Mouse (Mus musculus): Measurements from ENCODE around the gene Exoc2. TPM values are rescaled to one million over a fixed set of nuclear protein-coding genes. Genes with fewer than 3 reads are reported as not detected.
A peak's percentile ranks its signal among the peaks of the same experiment; 100 is the strongest.

Gene Exoc2
- 56.2 and 63.1 TPM in 2 replicates for polyA plus RNA-seq (2014; fragmentation: Nextera tagmentation; extraction: Ambion mirVana)

GRCm38 (mm10) chr13:30973501-30974246, at the start of gene Exoc2, which contains the start of gene Gm5447:
Gene Exoc2, minus strand, starts transcription at chr13:30974093.
Gene Gm5447, plus strand, starts transcription at chr13:30974204.
- Histone ChIP-seq H3K4me1 (ENCODE audit: control insufficient read depth, insufficient read depth, low read length) (peaks cover 4% of the 10 kb centered on the region; the same call in 1 of the 2 replicates), H3K36me3 (ENCODE audit: control insufficient read depth, insufficient read depth, low read length) (no peaks in the 10 kb centered on the region), H3K4me2 (ENCODE audit: low read length) (peak within 1 kb of the TSS; percentile 67), H3K27me3 (ENCODE audit: control insufficient read depth, insufficient read depth, low read length) (no peaks in the 10 kb centered on the region), H3K9me3 (ENCODE audit: control insufficient read depth, low read length) (no peaks in the 10 kb centered on the region), H3K27ac (replicated peaks; ENCODE audit: low read depth, low read length) (peak within 1 kb of the TSS; percentile 87), H3K4me3 (replicated peaks; ENCODE audit: low read depth, low read length) (peak within 1 kb of the TSS; percentile 87), H3K9ac (replicated peaks; ENCODE audit: low read length) (peak within 1 kb of the TSS; percentile 92)
- peak; percentile 93 for DNase-seq
- peak; percentile 97 for ATAC-seq (ENCODE audit: low FRiP score, low TSS enrichment)
- WGBS, result under 1% methylated on average over 54 of the region's 54 CpGs

DNA sequence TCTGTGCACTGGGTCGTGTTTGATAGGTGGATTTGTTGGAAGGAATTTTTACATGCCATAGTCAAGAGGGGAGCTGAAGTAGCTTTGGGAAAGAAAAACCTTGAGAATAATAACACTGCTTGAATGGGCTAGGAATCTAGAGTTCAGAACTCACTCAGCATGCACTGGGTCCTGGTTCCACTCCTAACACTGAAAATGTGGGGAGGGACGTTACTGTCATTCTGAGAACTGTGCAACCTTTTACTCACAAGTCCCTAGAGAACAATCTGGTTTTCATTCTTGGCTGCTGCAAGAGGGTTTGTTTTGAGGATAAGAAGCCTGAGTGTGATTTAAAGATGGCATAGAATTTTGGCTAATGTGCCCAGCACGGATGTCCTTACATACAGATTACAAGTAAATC, 49.8 kb upstream of the Exoc2 start:
- DNase-seq, result no peak
- Histone ChIP-seq H3K9ac (replicated peaks; ENCODE audit: low read length) (no peak overlapping the region), H3K4me3 (replicated peaks; ENCODE audit: low read depth, low read length) (no peak overlapping the region), H3K4me2 (ENCODE audit: low read length) (no peak overlapping the region), H3K4me1 (ENCODE audit: control insufficient read depth, insufficient read depth, low read length) (no peaks in the 10 kb centered on the region), H3K9me3 (ENCODE audit: control insufficient read depth, low read length) (no peaks in the 10 kb centered on the region), H3K36me3 (ENCODE audit: control insufficient read depth, insufficient read depth, low read length) (no peaks in the 10 kb centered on the region), H3K27ac (replicated peaks; ENCODE audit: low read depth, low read length) (no peak overlapping the region), H3K27me3 (ENCODE audit: control insufficient read depth, insufficient read depth, low read length) (no peaks in the 10 kb centered on the region)
- ATAC-seq (ENCODE audit: low FRiP score, low TSS enrichment), result no peak
- 80% methylated on average over 3 of the region's 3 CpGs for WGBS

DNA sequence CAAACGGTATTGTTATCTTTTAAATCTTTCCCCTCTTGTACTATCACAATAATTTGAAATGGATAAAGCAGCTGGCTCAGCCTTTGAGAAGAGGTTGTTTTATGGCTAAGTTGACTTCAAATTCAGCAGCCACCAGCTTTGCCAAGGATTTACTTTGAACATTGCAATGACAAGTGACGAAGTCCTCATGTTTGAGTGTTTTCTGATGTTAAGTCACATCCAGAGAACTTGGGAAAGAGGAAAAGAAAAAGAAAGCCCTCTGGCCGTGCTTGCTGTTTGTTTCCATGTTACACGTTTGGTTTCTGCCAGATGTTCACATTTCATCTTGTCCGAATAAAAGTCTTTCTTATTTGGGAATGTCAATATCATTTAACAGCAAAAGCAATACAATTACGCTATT, 48.0 kb upstream of the Exoc2 start:
- Histone ChIP-seq H3K27ac (replicated peaks; ENCODE audit: low read depth, low read length) (no peak overlapping the region), H3K9me3 (ENCODE audit: control insufficient read depth, low read length) (no peaks in the 10 kb centered on the region), H3K4me3 (replicated peaks; ENCODE audit: low read depth, low read length) (no peak overlapping the region), H3K9ac (replicated peaks; ENCODE audit: low read length) (no peak overlapping the region), H3K36me3 (ENCODE audit: control insufficient read depth, insufficient read depth, low read length) (no peaks in the 10 kb centered on the region), H3K4me1 (ENCODE audit: control insufficient read depth, insufficient read depth, low read length) (no peaks in the 10 kb centered on the region), H3K27me3 (ENCODE audit: control insufficient read depth, insufficient read depth, low read length) (no peaks in the 10 kb centered on the region), H3K4me2 (ENCODE audit: low read length) (no peak overlapping the region)
- WGBS, result 81% methylated on average over 6 of the region's 6 CpGs
- DNase-seq (no peak), ATAC-seq (ENCODE audit: low FRiP score, low TSS enrichment) (no peak)

DNA sequence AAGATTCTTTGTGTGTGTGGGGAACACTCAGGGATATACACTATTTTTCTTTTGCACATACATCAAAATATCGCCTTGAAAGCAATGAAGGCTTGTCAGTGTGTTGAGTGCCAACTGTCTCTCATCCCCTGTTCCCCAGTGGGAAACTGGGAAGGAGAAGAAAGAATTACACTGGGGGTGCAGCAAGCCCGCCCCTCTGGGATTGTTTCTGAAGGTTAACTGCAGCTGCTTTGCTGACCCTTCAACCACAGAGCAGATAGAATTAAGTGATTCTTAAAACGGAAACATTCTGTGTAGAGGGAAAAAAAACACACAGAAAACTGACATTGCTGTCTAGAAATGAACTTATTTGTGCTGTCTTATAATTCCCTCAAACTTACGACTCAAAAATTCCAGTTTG, 47.6 kb upstream of the Exoc2 start:
- 63% methylated on average over 4 of the region's 4 CpGs for WGBS
- Histone ChIP-seq H3K4me2 (ENCODE audit: low read length) (no peak overlapping the region), H3K4me3 (replicated peaks; ENCODE audit: low read depth, low read length) (no peak overlapping the region), H3K4me1 (ENCODE audit: control insufficient read depth, insufficient read depth, low read length) (no peaks in the 10 kb centered on the region), H3K9ac (replicated peaks; ENCODE audit: low read length) (no peak overlapping the region), H3K27me3 (ENCODE audit: control insufficient read depth, insufficient read depth, low read length) (no peaks in the 10 kb centered on the region), H3K36me3 (ENCODE audit: control insufficient read depth, insufficient read depth, low read length) (no peaks in the 10 kb centered on the region), H3K27ac (replicated peaks; ENCODE audit: low read depth, low read length) (no peak overlapping the region), H3K9me3 (ENCODE audit: control insufficient read depth, low read length) (no peaks in the 10 kb centered on the region)
- ATAC-seq (ENCODE audit: low FRiP score, low TSS enrichment), result no peak
- no peak for DNase-seq

GRCm38 (mm10) chr13:31017545-31017944, 43.7 kb upstream of the Exoc2 start:
- Histone ChIP-seq H3K27me3 (ENCODE audit: control insufficient read depth, insufficient read depth, low read length) (no peaks in the 10 kb centered on the region), H3K9me3 (ENCODE audit: control insufficient read depth, low read length) (no peaks in the 10 kb centered on the region), H3K4me2 (ENCODE audit: low read length) (no peak overlapping the region), H3K9ac (replicated peaks; ENCODE audit: low read length) (no peak overlapping the region), H3K4me1 (ENCODE audit: control insufficient read depth, insufficient read depth, low read length) (no peaks in the 10 kb centered on the region), H3K36me3 (ENCODE audit: control insufficient read depth, insufficient read depth, low read length) (no peaks in the 10 kb centered on the region), H3K27ac (replicated peaks; ENCODE audit: low read depth, low read length) (no peak overlapping the region), H3K4me3 (replicated peaks; ENCODE audit: low read depth, low read length) (no peak overlapping the region)
- WGBS, result 93% methylated on average over 3 of the region's 3 CpGs
- DNase-seq (no peak), ATAC-seq (ENCODE audit: low FRiP score, low TSS enrichment) (no peak)

- DNase-seq, result no peak
- no peaks in the 10 kb centered on the region for H3K4me1 ChIP-seq (ENCODE audit: control insufficient read depth, insufficient read depth, low read length)
- no peak overlapping the region for H3K27ac ChIP-seq (replicated peaks; ENCODE audit: low read depth, low read length)
These were observed 31.1 kb upstream of the Exoc2 start for GRCm38 (mm10) chr13:31004995-31005394.

DNA sequence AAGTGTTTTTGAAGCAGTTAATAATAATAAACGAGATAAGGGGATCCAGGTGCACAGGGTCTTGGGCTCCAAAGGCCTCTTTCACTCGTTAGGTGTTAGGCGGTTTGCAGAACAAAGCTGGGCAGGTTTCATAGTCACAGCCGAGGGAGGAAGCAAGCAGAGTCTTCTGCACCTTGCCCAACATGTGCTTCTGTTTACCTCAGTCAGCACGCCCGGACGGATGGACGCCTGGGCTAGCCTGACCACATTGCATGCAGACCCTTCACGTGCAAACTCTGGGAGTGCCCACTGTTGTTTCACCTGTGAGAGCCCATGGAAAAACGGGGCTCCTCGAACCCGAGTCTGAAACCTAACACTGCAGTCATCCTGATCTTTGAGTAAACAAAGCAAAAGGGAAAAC, 30.6 kb upstream of the Exoc2 start:
- DNase-seq (no peak), ATAC-seq (ENCODE audit: low FRiP score, low TSS enrichment) (no peak)
- WGBS, result 77% methylated on average over 12 of the region's 12 CpGs
- no peaks in the 10 kb centered on the region for H3K36me3 ChIP-seq (ENCODE audit: control insufficient read depth, insufficient read depth, low read length)
- no peaks in the 10 kb centered on the region for H3K4me1 ChIP-seq (ENCODE audit: control insufficient read depth, insufficient read depth, low read length)
- H3K4me3 ChIP-seq (replicated peaks; ENCODE audit: low read depth, low read length), result no peak overlapping the region
- no peaks in the 10 kb centered on the region for H3K9me3 ChIP-seq (ENCODE audit: control insufficient read depth, low read length)
- H3K27me3 ChIP-seq (ENCODE audit: control insufficient read depth, insufficient read depth, low read length), result no peaks in the 10 kb centered on the region
- H3K4me2 ChIP-seq (ENCODE audit: low read length), result no peak overlapping the region
- H3K27ac ChIP-seq (replicated peaks; ENCODE audit: low read depth, low read length), result no peak overlapping the region
- no peak overlapping the region for H3K9ac ChIP-seq (replicated peaks; ENCODE audit: low read length)

More at GRCm38 (mm10) chr13:31004995-31005394, 31.1 kb upstream of the Exoc2 start:
- Histone ChIP-seq H3K36me3 (ENCODE audit: control insufficient read depth, insufficient read depth, low read length) (no peaks in the 10 kb centered on the region), H3K9ac (replicated peaks; ENCODE audit: low read length) (no peak overlapping the region), H3K4me2 (ENCODE audit: low read length) (no peak overlapping the region), H3K27me3 (ENCODE audit: control insufficient read depth, insufficient read depth, low read length) (no peaks in the 10 kb centered on the region), H3K4me3 (replicated peaks; ENCODE audit: low read depth, low read length) (no peak overlapping the region), H3K9me3 (ENCODE audit: control insufficient read depth, low read length) (no peaks in the 10 kb centered on the region)
- WGBS, result 79% methylated on average over 4 of the region's 4 CpGs
- no peak; the same call in 1 of the 2 replicates for ATAC-seq (ENCODE audit: low FRiP score, low TSS enrichment)

GRCm38 (mm10) chr13:30999799-31000198, 25.9 kb upstream of the Exoc2 start:
- 91% methylated on average over 6 of the region's 6 CpGs for WGBS
- ATAC-seq (ENCODE audit: low FRiP score, low TSS enrichment) (no peak), DNase-seq (no peak)
- Histone ChIP-seq H3K9ac (replicated peaks; ENCODE audit: low read length) (no peak overlapping the region), H3K9me3 (ENCODE audit: control insufficient read depth, low read length) (no peaks in the 10 kb centered on the region), H3K4me1 (ENCODE audit: control insufficient read depth, insufficient read depth, low read length) (no peaks in the 10 kb centered on the region), H3K4me2 (ENCODE audit: low read length) (no peak overlapping the region), H3K27me3 (ENCODE audit: control insufficient read depth, insufficient read depth, low read length) (no peaks in the 10 kb centered on the region), H3K4me3 (replicated peaks; ENCODE audit: low read depth, low read length) (no peak overlapping the region), H3K27ac (replicated peaks; ENCODE audit: low read depth, low read length) (no peak overlapping the region), H3K36me3 (ENCODE audit: control insufficient read depth, insufficient read depth, low read length) (no peaks in the 10 kb centered on the region)

Data from midbrain, embryonic 14.5 days (tissue).